Mouse (Mus musculus) liver, adult 2 months (tissue): Measurements from ENCODE around the gene Pdss1.

ENCODE experiments used
- CTCF ChIP-seq: fragments of 200-500 bp; IDR thresholded peaks from 2 replicates; pipeline ENCODE4 v1.5.1; 2011; ENCODE audit warnings: low read depth, low read length, control low read depth
- POLR2A ChIP-seq: fragments of 200-500 bp; IDR thresholded peaks from 2 replicates; pipeline ENCODE4 v1.6.1; 2011; ENCODE audit warnings: low read length, control low read depth; ENCODE audit not compliant: insufficient read depth; ENCODE audit errors: extremely low read depth

GRCm38 (mm10) chr2:22873159-22873558, 22.2 kb upstream of the Pdss1 start:
- no peak for TF ChIP-seq CTCF
- no peak for TF ChIP-seq POLR2A
